Mouse (Mus musculus): Measurements from ENCODE around the gene Psen1. TPM values are rescaled to one million over a fixed set of nuclear protein-coding genes. Genes with fewer than 3 reads are reported as not detected.
A peak's percentile ranks its signal among the peaks of the same experiment; 100 is the strongest.

Psen1 gene
- polyA plus RNA-seq, 1 experiment = 45.5 TPM

DNA sequence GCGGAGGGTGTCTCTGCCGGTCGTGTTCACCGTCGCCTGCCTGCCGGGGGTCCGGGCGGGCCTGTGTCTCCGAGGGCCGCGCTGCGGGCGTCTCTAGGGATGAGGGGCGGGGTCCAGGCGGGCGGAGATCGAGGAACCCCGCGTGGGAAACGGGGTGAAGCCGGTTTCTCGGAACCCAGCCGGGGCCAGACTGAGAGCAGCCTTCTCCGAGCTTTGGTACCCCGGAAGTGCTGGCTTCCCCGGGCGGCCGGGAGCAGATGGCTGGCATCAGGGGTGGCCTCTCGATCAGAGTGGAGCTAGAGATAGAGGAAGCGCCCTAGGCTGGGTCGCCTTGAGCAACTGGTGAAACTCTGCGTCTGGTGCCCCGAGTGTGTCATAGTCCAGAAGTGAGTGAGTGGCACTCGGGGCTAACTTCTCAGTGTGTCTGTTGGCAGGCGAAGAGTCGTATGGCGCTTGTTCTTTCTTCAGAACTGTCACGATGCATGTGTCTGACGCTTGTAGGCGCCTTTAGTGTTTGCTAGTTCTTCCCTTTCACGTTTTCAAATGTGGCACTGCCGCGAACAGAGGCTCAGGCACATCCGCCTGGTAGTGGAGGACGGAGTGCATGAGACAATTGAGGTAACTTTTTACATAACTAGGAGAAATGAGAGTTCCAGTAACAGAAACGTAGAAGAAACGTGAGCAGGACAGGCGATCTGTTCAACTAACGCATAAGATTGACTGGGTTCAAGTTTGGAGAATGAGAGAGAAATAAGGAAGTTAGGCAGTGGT lies 549 bp downstream of the Psen1 start:
- Histone ChIP-seq H3K4me1 (ENCODE audit: control insufficient read depth, insufficient read depth, low read length) (no peaks in the 10 kb centered on the region; the same call in 1 of the 2 replicates), H3K27me3 (ENCODE audit: control insufficient read depth, insufficient read depth, low read length) (no peaks in the 10 kb centered on the region), H3K27ac (ENCODE audit: insufficient read depth, low read length) (peak overlapping the region; percentile 58; the same call in 1 of the 2 replicates), H3K4me3 (replicated peaks; ENCODE audit: insufficient read depth, low read depth, low read length) (peak overlapping the region; percentile 97)
- no peak for DNase-seq
- 1% methylated on average over 49 of the region's 49 CpGs for WGBS
- TF ChIP-seq POLR2A (IDR thresholded peaks at IDR 0.05; ENCODE audit: borderline replicate concordance, insufficient read depth, low read length) (no peak), CTCF (IDR thresholded peaks at IDR 0.05; ENCODE audit: borderline replicate concordance, insufficient read depth, low read depth, low read length) (no peak)

DNA sequence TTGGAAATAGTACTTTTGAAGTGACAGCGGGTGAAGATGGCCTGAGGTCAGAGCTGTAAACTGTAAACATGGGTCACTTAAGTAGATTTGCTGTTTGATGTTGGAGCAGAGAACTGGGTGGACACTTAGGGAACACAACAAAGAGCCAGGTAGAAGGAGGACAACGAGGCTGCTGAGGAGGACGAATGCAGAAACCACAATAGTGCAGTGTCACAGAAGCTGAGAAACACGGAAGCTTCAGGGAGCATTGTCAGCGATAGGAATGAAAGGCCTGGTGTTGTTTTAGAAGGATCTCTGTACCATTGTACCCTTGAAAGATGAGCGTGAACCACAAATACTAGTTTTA lies 1.1 kb downstream of the Psen1 start:
- WGBS = 17% methylated on average over 6 of the region's 6 CpGs
- no peaks in the 10 kb centered on the region; the same call in 1 of the 2 replicates for H3K4me1 ChIP-seq (ENCODE audit: control insufficient read depth, insufficient read depth, low read length)
- no peaks in the 10 kb centered on the region for H3K27me3 ChIP-seq (ENCODE audit: control insufficient read depth, insufficient read depth, low read length)
- no peak for DNase-seq
- no peak overlapping the region for H3K27ac ChIP-seq (ENCODE audit: insufficient read depth, low read length)
- H3K4me3 ChIP-seq (replicated peaks; ENCODE audit: insufficient read depth, low read depth, low read length) = peak overlapping the region; percentile 97
- TF ChIP-seq POLR2A (IDR thresholded peaks at IDR 0.05; ENCODE audit: borderline replicate concordance, insufficient read depth, low read length) = no peak

DNA sequence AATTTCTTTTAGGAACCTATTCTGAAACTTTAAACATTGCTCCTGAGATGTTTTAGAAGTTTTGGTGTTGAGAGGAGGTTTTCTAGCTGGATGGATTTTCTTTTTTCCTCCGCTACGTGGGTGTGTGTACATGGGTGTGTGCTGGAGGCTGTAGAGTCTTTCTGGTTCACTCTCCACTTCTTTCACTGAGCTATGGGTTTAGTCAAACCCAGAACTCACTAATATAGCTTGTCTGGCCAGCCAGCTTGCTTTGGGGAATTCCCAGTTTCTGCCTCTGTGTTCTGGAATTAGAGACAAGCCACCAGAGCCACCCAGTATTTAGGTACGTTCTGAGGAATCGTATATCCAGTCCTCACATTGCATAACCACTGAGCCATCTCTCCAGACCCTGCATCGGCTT lies 6.1 kb downstream of the Psen1 start:
- no peak for TF ChIP-seq CTCF (IDR thresholded peaks at IDR 0.05; ENCODE audit: borderline replicate concordance, insufficient read depth, low read depth, low read length)
- TF ChIP-seq POLR2A (IDR thresholded peaks at IDR 0.05; ENCODE audit: borderline replicate concordance, insufficient read depth, low read length) = no peak
- Histone ChIP-seq H3K27me3 (ENCODE audit: control insufficient read depth, insufficient read depth, low read length) (no peaks in the 10 kb centered on the region), H3K4me1 (ENCODE audit: control insufficient read depth, insufficient read depth, low read length) (no peaks in the 10 kb centered on the region; the same call in 1 of the 2 replicates), H3K4me3 (replicated peaks; ENCODE audit: insufficient read depth, low read depth, low read length) (no peak overlapping the region), H3K27ac (ENCODE audit: insufficient read depth, low read length) (no peak overlapping the region)
- no peak for DNase-seq
- 78% methylated on average over 5 of the region's 5 CpGs for WGBS

DNA sequence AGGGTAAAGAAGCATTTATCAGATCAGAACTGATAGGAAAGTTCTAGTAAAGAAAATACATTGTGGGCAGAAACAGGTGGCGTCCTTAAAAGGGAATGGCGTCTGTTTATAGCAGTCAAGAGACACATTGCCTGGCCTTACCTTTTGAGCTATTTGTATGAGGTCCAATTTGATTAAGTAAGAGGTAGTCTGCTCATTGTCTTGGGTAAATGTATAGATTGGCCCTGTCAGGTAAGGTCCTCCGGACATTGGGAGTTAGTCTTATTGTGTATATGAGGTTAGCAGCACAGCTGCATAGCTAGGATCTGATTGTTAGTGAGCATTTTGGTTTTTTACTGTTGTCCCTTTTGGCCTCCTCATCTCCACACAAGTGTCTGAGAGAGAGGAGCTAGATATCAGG lies 6.7 kb downstream of the Psen1 start:
- DNase-seq = no peak
- no peak for TF ChIP-seq CTCF (IDR thresholded peaks at IDR 0.05; ENCODE audit: borderline replicate concordance, insufficient read depth, low read depth, low read length)
- TF ChIP-seq POLR2A (IDR thresholded peaks at IDR 0.05; ENCODE audit: borderline replicate concordance, insufficient read depth, low read length) = no peak
- WGBS = 92% methylated on average over 3 of the region's 3 CpGs
- no peaks in the 10 kb centered on the region for H3K4me1 ChIP-seq (ENCODE audit: control insufficient read depth, insufficient read depth, low read length)
- H3K27ac ChIP-seq (ENCODE audit: insufficient read depth, low read length) = no peak overlapping the region
- H3K4me3 ChIP-seq (replicated peaks; ENCODE audit: insufficient read depth, low read depth, low read length) = no peak overlapping the region
- no peaks in the 10 kb centered on the region for H3K27me3 ChIP-seq (ENCODE audit: control insufficient read depth, insufficient read depth, low read length)

DNA sequence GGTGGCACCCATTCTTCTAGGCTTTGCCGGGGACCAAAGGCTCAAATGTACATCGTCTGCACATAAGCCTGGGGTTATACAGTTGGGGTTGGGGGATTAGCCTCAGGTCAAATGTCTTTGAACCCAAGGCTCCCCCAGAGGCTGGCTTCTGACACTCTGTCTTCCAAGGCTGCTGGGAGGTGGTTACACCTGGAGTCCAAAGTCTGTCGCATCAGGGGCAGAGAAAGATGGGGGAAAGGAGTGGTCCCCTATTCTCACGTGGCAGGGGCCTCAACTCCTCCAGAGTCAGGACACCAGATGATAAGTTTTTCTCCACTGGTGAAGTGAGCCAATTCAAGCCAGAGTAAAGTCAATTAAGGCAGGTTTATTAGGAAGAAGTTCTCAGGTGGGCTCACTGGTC lies 10.7 kb downstream of the Psen1 start:
- 83% methylated on average over 4 of the region's 4 CpGs for WGBS
- H3K27ac ChIP-seq (ENCODE audit: insufficient read depth, low read length) = no peak overlapping the region
- TF ChIP-seq CTCF (IDR thresholded peaks at IDR 0.05; ENCODE audit: borderline replicate concordance, insufficient read depth, low read depth, low read length) (no peak), POLR2A (IDR thresholded peaks at IDR 0.05; ENCODE audit: borderline replicate concordance, insufficient read depth, low read length) (no peak)
- DNase-seq = no peak
- H3K4me1 ChIP-seq (ENCODE audit: control insufficient read depth, insufficient read depth, low read length) = 0 out of 2 replicates have a peak, but pooled peaks cover 3% of the 10 kb centered on the region
- H3K27me3 ChIP-seq (ENCODE audit: control insufficient read depth, insufficient read depth, low read length) = no peaks in the 10 kb centered on the region
- no peak overlapping the region for H3K4me3 ChIP-seq (replicated peaks; ENCODE audit: insufficient read depth, low read depth, low read length)

DNA sequence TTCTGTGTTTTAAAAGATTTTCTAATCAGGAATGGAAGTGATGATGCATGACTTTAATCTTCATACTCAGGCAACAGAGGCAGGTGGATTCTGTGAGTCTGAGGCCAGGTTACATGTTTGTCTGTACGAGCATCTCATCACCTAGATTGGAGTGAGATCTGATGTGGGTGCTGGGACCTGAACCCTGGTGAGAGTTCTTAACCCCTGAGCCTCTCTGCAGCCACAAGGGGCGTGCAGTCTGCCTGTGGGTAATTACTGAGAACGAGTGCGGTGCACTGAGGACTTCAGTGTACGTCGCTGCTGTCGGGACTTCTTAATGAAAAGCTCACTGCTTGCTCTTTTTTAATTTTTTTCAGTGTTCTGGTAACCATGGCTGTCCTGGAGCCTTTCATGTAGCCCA lies 13.7 kb downstream of the Psen1 start:
- 0 out of 2 replicates have a peak, but pooled peaks cover 3% of the 10 kb centered on the region for H3K4me1 ChIP-seq (ENCODE audit: control insufficient read depth, insufficient read depth, low read length)
- H3K4me3 ChIP-seq (replicated peaks; ENCODE audit: insufficient read depth, low read depth, low read length) = no peak overlapping the region
- H3K27me3 ChIP-seq (ENCODE audit: control insufficient read depth, insufficient read depth, low read length) = no peaks in the 10 kb centered on the region
- no peak for DNase-seq
- no peak overlapping the region for H3K27ac ChIP-seq (ENCODE audit: insufficient read depth, low read length)
- TF ChIP-seq CTCF (IDR thresholded peaks at IDR 0.05; ENCODE audit: borderline replicate concordance, insufficient read depth, low read depth, low read length) (no peak), POLR2A (IDR thresholded peaks at IDR 0.05; ENCODE audit: borderline replicate concordance, insufficient read depth, low read length) (no peak)
- 89% methylated on average over 7 of the region's 7 CpGs for WGBS

DNA sequence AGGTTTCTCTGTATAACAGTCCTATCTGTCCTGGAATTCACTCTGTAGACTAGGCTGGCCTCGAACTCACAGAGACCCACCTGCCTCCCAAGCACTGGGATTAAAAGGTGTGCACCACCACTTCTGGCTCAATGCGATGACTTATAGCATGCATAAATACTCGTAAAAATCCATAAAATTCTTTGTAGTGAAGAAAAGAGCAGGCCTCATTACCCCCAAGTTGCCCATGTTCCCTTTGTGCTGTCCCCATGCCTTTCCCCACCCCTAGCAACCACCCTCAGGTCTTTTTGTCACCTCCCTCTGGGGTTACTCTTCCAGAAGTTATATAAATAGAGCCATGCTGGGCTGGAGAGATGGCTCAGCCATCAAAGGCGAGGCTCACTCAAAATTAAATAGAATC lies 14.8 kb downstream of the Psen1 start:
- Histone ChIP-seq H3K4me1 (ENCODE audit: control insufficient read depth, insufficient read depth, low read length) (0 out of 2 replicates have a peak, but pooled peaks cover 3% of the 10 kb centered on the region), H3K4me3 (replicated peaks; ENCODE audit: insufficient read depth, low read depth, low read length) (no peak overlapping the region), H3K27ac (ENCODE audit: insufficient read depth, low read length) (no peak overlapping the region), H3K27me3 (ENCODE audit: control insufficient read depth, insufficient read depth, low read length) (no peaks in the 10 kb centered on the region)
- TF ChIP-seq POLR2A (IDR thresholded peaks at IDR 0.05; ENCODE audit: borderline replicate concordance, insufficient read depth, low read length) = no peak
- TF ChIP-seq CTCF (IDR thresholded peaks at IDR 0.05; ENCODE audit: borderline replicate concordance, insufficient read depth, low read depth, low read length) = no peak
- 37% methylated on average over 4 of the region's 4 CpGs for WGBS
- DNase-seq = no peak

DNA sequence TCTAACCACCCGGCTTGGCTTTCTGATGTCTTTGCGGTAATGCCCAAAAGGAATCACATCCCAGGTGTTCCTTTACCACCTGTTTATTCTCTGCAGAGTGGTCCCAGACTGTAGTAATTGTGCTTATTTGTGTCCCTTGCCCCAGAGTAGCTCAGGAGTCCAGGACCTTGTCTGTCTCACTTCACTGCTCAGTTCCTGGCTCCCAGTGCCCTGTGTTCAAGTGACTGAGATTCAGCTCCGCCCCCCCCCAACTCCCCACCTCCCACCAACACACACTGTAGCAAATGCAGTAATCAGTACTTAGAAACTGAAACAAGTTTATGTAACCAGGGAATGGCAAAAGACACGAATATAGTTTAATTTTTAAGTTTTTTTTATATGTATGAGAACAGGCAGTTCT lies 19.0 kb downstream of the Psen1 start:
- 95% methylated on average over 4 of the region's 4 CpGs for WGBS
- Histone ChIP-seq H3K27ac (ENCODE audit: insufficient read depth, low read length) (no peak overlapping the region), H3K4me1 (ENCODE audit: control insufficient read depth, insufficient read depth, low read length) (0 out of 2 replicates have a peak, but pooled peaks cover 3% of the 10 kb centered on the region), H3K4me3 (replicated peaks; ENCODE audit: insufficient read depth, low read depth, low read length) (no peak overlapping the region), H3K27me3 (ENCODE audit: control insufficient read depth, insufficient read depth, low read length) (no peaks in the 10 kb centered on the region)
- DNase-seq = no peak
- TF ChIP-seq POLR2A (IDR thresholded peaks at IDR 0.05; ENCODE audit: borderline replicate concordance, insufficient read depth, low read length) = no peak

Data from cerebellum, adult 2 months (tissue).